Mouse (Mus musculus) monocyte, adult 5-6 weeks (primary cell): ENCODE data around the gene Faah. TPM values are rescaled to one million over a fixed set of nuclear protein-coding genes. Genes with fewer than 3 reads are reported as not detected.

Experiments used
- ATAC-seq: fragments of 153-309, 156-312 bp; replicated peaks from 2 replicates; pipeline ENCODE4 v1.8.0; 2017; ENCODE audit warnings: mild to moderate bottlenecking; ENCODE audit not compliant: low TSS enrichment, insufficient number of reproducible peaks, severe bottlenecking, poor library complexity, low FRiP score
- total RNA-seq: library from RNA; stranded (forward); fragments of 200-1000, 200-491, 200-594 nt; gene quantifications from 3 replicates; pipeline ENCODE4 v1.2.3, GENCODE M21; 2017

Faah gene
- total RNA-seq, 1 experiment from 2014 or later, result 9.1 TPM

DNA sequence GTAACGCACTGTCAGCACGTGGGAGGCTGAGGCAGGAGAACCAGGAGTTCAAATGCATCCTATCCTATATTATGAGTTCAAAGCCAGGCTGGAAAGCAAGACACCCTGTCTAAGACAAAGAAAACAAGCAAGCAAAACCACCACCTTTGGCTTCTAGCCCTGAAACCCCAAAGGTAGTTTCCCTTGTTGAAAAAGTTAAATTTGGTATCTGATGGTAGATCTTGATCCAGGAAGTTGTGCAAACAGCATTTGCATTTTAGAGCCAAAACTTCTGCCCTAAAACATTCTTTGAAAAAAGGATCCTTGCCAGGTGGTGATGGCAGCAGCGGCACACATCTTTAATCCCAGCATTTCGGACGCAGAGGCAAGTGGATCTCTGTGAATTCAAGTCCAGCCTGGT, 2.2 kb downstream of the Faah start:
- ATAC-seq, result no peak

DNA sequence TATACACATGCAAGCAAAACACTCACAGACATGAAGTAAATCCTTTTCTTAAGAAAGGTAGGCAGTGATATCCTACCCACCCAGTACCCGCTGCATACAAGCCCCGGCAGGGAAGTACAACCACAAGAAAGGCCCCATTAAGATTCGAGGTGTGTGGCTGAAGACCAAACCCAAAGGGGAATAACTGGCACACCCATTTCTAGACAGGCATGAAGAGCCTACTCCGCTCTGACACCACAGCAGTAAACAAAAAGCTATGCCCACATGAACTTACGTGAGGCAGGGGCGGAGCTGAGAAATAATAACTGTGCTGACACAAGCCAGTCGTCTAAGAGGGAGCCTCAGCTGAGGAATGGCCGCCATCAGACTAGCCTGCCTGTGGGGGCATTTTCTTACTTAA, 7.5 kb downstream of the Faah start:
- no peak for ATAC-seq

DNA sequence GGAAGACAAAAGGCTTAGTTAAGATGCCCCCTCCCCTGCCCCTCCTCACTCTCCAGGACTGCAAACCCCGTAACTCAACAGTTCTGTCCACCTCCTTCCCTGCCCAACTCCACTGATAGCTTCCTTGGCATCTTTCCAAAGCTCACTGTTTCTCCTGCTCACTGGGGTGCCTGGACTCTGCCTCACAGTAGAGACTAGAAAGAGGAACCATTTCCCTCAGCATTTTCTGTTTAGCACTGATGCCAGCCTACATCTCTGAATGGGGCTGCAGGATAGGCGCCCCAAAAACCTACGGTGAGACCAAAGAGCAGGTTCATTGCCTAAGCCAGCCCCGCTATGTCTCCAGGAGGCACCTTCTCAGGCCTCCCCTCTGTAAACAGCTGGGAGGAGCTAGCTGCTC, 16.5 kb downstream of the Faah start:
- ATAC-seq, result no peak

DNA sequence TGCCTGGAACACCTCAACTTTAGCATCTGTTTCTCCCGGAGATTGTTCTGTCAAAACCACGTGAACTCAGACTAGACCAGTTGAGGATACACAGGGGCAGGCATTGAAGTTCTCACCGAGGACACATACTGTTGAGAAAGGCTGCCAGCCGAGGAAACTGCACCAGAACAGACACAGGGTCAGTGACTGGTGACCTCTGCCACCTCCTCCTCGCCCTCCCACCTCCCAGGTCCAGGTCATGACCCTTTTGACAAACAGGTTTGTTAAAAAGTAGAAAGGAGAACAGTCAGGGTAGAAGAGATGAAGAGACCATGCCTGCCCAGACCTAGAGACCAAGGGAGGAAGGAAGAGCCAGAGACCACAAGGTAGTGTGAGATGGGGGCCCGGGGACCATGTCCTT, 17.1 kb downstream of the Faah start:
- no peak for ATAC-seq

DNA sequence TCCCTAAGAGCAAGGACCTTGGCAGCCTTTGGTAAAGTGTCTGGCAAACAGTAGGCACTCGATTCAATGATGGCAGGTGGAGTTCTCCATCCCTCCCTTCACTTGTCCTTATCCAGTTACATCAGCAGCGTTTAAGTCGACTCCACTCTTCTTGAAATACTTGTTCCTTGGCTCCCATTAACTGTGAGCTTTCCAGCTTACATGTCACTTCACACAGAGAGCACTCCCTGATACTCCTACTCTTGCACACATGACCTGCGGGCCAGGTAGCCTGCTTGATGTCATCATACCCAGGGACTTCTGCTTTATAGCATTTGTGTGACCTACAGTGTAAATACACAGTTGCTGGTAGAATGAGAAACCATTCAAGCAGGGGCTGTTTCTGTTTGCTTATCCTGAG, 21.0 kb downstream of the Faah start:
- no peak for ATAC-seq

DNA sequence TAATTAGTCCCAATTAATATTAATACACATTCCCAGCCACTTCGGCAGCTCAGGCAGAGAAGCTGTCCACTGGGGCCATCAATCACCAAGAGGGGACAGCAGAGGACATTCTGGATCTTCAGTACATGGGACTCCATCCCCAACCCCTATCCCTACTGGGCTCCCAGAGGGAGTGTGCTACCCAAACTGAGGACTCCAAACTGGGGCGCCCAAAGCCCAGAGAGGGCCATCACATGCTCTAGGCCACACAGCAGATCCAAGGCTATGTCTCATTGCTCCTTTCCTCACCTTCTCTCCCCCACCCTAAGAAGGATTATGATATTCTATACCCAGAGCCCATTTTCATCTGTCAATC, 22.4 kb downstream of the Faah start:
- ATAC-seq, result no peak

DNA sequence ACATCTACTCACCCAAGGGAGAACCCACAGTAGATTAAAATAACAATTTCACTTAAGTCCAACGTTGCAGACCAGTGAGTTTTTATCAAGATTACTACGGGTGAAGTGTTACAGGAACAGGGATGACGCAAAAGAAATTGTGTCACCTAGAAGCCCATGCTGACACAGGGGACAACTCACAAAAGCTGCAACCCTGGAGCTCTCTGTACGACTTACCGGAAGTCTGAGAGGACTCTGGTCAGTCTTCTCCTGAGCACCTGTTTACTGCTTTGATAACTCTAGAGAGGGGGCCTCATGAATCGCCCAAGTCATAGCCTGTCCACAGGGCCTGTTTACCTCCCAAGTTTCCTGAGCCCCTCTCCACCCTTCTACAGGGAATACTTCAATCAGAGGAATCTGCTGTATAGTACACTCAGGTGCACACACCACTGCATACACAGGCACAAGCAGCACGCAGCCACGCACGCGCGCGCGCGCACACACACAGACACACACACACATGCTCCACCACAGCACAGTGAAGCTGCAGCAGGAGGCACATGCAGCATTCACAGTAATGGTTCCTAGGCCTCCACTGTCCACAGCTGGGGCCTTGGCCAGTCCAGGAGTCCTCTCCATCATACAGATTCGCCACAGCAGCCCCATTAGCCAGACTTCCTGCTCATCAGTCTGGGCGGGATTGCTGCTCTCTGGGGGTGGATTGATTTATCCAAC, 22.9 kb downstream of the Faah start:
- ATAC-seq, result no peak

DNA sequence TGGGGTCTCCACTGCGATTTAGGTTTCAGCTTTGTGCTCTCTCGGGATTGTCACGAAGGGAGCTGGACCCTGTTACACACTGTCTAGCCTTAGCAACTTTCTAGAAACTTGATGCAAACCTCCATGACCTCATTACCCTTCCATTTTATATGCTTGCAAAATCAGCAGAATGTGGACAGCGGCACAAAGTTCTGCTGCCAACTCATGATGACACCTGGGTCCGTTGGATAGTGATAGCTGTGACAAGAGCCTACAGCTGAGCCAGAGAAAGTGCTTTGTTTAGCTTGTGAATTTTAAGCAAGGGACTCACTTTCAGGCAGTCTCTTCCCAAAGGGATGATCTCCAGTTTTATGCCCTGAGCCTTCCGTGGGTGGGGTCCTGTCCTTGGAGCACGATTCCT, 28.3 kb downstream of the Faah start:
- no peak for ATAC-seq

DNA sequence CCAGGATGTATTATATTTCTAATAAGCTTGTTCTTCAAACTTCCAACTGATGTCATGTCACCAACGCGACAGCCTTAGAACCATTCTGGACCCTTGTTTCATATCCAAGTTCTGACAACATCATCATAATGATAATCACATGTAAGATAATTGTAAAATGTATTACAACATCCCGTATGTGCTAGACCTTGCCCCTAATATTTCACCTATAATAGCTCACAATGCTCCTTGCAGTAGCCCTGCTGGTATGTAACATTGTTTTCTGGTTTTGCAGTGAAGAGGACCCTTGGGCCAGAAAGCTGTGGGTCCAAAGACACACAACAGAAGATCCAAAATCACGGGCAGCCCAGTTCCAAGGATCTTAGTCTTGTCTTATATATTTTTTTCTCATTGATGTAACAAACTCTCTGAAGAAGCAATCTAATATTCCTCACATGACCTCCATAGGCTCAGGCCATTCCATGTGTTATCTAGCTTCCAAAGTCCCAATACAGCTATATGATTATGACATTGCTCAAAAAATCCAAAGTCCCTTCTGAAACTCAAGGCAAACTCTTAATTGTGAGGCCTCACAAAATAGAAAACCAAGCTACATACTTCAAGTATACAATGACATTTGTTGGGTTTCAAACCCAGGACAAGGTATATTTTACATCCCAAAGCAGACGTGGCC, 29.7 kb downstream of the Faah start:
- no peak for ATAC-seq

DNA sequence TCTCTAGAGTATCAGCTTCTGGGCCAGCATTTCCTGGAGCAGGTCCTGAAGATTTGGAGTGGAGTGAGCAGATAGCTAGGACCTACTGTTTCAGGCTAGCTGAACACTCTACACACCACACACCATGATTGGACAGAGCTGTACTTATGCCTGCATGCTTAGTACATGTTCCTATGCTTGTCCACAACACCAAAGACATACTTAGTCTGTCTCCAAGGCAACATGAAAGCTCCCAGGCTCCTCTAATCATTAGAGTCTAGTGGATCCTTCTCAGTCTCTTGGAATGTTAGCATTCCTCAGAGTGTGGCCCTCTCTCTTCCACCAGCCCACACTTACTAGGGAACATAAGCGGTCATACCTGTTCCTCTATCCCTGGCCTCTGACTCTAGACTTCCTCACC, 30.3 kb downstream of the Faah start:
- ATAC-seq, result no peak

DNA sequence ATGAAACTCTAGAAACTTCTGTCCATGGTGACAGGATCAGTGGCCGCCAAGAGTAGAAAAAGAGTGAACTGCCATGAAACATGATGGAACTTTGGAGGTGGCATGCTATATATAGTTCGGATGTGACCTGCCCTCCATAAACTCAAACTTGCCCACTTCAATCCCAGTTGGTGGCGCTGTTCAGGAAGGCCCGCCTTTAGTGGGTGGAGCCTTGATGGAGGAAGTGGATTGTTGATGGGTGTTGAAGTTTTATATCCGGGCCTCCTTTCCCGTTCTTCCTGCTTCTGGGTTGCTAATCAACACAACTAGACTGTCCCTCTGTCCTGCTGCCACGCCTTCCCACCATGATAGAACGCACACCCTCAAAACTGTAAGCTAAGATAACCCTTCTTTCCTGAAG, 32.8 kb downstream of the Faah start:
- ATAC-seq, result no peak

DNA sequence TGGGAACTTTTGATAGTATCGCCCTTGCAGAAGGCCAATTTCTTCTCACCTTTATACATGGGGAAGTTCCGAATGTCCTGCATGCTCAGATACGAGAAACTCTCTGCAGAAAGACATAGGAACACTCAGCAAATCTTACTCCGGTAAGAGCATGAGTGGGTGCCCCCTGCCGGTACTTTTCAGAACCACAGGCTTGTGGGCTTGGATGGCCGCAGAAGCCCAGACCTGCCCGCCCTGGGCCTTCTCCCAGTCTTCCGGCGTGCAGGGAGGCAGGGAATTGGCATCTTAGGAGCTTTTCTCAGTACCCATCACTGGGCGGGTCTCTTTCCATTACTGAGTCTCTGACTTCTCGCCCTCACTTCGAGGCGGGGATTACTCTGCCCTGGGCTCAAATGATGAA, 33.6 kb downstream of the Faah start:
- peak; percentile 53; the same call in 1 of the 2 replicates for ATAC-seq

DNA sequence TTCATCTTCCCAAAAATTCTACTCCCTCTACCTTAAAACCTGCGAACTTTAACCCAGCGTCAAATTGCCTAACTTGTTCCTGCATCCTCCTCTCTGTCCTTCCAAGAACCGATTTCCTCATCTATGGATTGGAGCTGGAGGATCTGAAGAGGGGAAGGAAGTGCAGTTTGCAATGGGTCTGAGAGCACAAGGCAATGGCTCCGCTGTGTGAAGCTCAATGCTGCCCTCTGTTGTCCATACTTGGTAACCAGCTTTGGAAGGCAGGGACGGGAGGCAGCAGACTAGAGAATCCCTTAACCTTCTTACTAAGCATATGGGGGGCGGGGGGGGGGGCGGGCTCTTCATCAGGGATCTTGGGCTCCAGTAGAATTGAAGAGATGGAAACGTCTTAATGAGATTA, 37.0 kb downstream of the Faah start:
- peak; percentile 68; the same call in 1 of the 2 replicates for ATAC-seq

DNA sequence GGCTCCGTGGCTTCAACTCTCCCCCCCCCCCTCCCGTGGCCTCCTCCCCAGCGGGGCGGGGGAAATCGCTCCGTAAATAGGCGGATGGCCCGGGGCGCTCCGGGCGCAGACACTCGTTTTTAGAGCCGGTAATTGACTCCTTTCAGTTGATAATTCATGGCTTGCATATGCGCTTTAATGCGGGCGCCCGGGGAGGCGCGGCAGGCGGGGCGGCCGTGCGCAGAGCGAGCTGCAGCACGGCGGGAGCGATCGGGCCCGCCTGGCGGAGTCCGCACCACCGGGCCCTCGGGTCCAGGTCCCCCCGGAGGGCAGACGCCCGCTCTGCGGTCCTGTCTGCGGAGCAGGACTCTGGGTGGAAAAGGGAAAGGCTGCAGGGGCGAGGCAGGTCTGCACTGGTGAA, 38.3 kb downstream of the Faah start:
- ATAC-seq, result no peak

DNA sequence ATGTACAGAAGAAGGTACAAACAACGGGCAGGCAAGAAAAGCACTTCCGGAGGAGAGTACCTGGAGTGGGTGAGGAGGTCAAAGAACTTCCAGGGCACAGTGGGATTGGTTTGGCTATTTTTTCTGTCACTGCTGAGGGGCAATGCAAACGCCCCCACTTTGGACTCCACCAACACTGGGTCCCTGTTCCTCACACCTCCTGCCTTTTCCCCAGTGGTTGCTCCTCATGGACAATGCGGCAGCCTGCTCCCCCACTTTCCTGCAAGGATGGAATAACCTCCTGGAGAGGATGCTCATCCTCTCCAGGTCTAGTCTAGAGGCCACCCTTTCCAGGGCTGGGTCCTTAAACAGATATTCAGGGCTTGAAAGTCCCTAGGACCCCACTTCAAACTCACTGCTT, 38.8 kb downstream of the Faah start:
- ATAC-seq, result no peak

DNA sequence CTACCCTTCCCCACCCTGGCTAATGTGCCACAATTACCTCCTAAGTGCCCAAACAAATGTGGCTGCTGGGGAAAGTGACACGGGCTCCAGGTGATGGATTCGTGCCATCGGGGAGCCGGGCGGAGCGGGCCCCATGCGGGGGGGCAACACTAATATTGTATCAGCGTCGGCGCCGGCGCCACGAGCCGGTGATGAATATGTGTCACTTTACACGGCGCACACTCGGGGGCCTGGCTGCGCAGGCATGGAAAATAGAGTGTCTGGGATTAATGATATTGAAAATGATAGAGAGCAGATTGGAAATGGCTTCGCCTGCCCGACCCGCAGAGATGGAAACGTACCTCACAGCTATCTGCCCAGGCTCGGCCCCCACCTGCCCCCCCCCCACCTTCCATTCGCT, 45.2 kb downstream of the Faah start:
- ATAC-seq, result no peak

DNA sequence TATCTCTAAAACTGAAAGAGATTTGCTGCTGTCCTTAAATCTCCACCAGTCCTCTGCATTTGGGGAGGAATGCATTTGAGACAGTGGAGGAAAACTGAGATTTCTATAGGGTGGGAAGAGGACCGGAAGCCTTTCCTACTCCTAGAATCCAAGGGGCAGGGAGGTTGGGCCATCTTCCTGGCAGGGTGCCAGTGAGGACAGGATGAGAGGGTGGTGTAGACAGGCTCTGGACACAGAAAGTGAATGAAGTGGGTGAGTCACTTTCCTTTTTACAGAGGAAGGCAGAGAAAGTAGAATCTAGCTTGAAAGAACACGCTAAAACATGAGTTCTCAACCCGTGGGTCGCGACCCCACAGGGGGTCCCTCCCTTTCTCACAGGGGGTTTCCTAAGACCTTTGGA, 53.3 kb downstream of the Faah start:
- no peak for ATAC-seq

DNA sequence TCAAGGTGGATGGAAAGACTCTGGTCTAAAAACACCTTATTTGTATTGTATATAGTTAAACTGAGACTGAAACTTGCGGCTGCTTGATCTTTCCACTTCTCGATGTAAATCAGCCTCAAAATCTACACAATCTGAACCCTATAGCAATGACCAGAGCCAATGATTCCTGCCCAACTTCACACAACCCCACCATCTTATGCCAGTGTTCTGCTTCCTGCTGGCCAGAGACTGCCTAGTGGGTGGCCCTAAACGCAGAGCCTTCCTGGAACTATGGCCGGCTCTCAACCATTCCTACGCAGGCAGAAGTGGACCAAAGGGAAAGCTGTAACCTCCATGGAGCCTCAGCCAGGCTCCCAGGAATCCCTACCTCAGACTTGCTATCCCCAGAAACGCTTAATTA, 54.0 kb downstream of the Faah start:
- no peak for ATAC-seq

DNA sequence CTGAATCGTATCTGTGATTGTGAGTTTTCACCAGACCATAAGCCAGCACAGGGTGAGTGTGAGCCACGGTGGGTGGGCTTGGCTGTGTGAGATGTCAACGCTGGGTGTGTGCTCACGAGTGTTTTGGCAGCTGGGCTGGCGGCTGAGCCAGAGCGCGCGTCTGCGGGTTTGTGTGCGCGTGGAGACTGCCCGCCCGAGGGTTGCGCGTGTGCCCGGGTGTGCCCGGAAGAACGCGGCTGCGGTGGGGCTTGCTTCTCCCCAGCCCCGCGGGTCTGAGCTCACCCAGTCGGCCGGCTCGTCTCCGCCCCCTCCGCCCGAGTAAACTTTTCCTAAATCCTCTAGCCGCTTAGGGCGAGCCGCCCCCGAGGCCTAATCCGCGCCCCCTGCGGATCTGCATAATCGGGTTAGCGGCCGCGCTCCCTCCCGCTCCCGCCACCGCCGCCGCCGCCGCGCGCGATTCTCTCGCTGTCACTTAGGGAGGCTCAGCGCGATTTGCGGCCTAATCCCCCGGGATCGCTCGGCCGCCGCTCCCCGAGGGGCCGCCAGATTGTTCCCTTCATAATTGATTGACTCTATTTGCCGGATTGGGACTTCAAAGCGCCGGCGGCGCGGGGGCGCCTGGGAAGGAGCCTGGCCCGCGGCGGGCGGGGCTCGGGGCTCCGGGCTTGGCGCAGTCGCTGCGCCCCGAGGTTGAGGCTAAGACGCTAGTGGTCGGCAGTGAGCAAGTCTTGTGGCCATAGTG, 54.9 kb downstream of the Faah start:
- no peak for ATAC-seq

DNA sequence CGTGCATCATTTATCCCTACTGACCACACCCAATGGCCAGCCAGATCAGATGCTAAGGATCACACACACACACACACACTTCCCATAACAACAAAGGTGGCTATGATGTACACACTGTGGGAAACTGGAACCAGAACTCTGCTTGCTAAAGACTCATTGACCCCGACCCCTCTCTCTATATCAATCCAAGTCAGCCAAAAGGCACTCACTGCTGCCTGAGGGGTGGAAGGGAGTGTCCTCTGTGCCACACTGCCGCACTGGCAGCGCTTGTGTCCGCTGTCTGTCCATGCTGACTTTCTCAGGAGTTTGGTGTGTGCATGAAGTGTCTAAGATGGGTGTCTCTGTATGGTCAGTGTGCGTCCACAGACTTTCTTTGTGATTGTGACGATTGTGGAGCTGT, 55.7 kb downstream of the Faah start:
- no peak for ATAC-seq
